In the genomic region with DNA sequence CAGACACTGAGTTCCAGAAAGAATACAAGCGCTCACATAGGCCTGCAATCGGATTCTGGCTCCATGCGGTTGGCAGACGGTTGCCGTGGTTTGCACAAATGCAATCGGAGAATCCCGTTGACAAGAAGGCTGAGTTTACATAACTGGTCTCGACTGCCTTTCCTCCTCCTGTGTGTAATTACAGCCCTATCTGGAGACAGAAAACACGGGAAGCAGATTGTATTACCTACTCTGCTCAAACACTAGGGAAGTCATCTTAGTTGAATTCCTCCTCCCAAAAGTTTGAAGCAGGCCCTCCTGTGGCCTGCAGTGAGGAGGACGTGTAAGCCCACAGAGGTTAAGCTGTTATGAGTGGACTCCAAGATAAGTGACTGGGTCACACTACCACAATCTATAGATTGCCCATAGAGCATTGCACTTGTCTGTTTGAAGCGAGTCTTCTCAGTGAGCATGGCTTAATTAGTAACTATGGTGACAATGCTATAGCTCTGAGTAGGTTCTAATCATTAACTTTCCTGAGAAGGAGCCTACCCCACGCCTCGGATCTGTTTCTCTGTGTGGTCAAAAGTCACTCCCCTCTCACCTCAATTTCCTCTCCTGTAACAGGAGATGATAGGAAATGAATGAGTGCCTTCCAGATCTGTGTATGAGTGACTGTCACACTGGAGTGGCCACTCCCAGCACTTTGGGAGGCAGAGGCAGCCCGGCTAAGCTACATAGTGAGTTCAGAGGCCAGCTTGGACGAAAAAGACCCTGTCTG, we compare ENCODE assay signal across 11 mouse cellular contexts. TPM values are rescaled to one million over a fixed set of nuclear protein-coding genes. Genes with fewer than 3 reads are reported as not detected.
DNase-seq lines count a peak whose midpoint lies in the region; ATAC-seq and TF ChIP-seq lines count a peak whose summit lies in the region.
"Had no signal": no experiment of that assay in that cellular context is flagged by ENCODE, and none has a peak within 500 bp of the region (broad histone marks: within the 10 kb centered on the region; RNA-seq: fewer than 3 reads in every experiment).

No protein-coding gene starts in this region.

- no peaks in the 10 kb centered on the region for H3K27me3 ChIP-seq in lung, embryonic 16.5 days (ENCODE audit: control insufficient read depth, insufficient read depth, low read depth, low read length)
- no peaks in the 10 kb centered on the region for H3K27me3 ChIP-seq in intestine, embryonic 16.5 days (replicated peaks; ENCODE audit: control insufficient read depth, insufficient read depth, low read length)
- H3K27me3 ChIP-seq in stomach, postnatal 0 days (ENCODE audit: control insufficient read depth, insufficient read depth, low read length): no peaks in the 10 kb centered on the region
- H3K27me3 ChIP-seq: neural tube, embryonic 13.5 days had no signal

- H3K4me1 ChIP-seq in lung, embryonic 16.5 days (replicated peaks; ENCODE audit: control insufficient read depth, insufficient read depth, low read length): peaks cover 2% of the 10 kb centered on the region; the same call in 1 of the 2 replicates
- H3K4me1 ChIP-seq in intestine, embryonic 16.5 days (ENCODE audit: control insufficient read depth, insufficient read depth, low read length): peaks cover 15% of the 10 kb centered on the region; the same call in 1 of the 2 replicates
- H3K4me1 ChIP-seq in stomach, postnatal 0 days (replicated peaks; ENCODE audit: control insufficient read depth, insufficient read depth): no peaks in the 10 kb centered on the region

- H3K4me3 ChIP-seq in lung, embryonic 16.5 days (ENCODE audit: low read length): no peak overlapping the region
- H3K4me3 ChIP-seq in intestine, embryonic 16.5 days (ENCODE audit: low read length): no peak overlapping the region
- no peak overlapping the region for H3K4me3 ChIP-seq in stomach, postnatal 0 days (ENCODE audit: low read depth, low read length)
- H3K4me3 ChIP-seq: neural tube, embryonic 13.5 days had no signal

- no peak overlapping the region for H3K9ac ChIP-seq in lung, embryonic 16.5 days (ENCODE audit: low read length)
- H3K9ac ChIP-seq in intestine, embryonic 16.5 days (ENCODE audit: low read depth, low read length): no peak overlapping the region
- no peak overlapping the region for H3K9ac ChIP-seq in stomach, postnatal 0 days (ENCODE audit: low read length)
- H3K9ac ChIP-seq: neural tube, embryonic 13.5 days had no signal

- TF ChIP-seq EP300 in stomach, postnatal 0 days (optimal IDR thresholded peaks at IDR 0.05): no peak

- no peak for ATAC-seq in lung, embryonic 16.5 days (ENCODE audit: low read depth)
- peak; percentile 96 for ATAC-seq in intestine, embryonic 16.5 days
- peak; percentile 78 for ATAC-seq in stomach, postnatal 0 days (ENCODE audit: low FRiP score, low TSS enrichment)
- no peak for ATAC-seq in CD4-positive, CD25-positive, alpha-beta regulatory T cell, adult 4 months
- ATAC-seq: lung, postnatal 0 days had no signal

- 43% methylated on average over 15 of the region's 15 CpGs for WGBS in lung, embryonic 16.5 days
- WGBS in intestine, embryonic 16.5 days: 43% methylated on average over 15 of the region's 15 CpGs
- WGBS in stomach, postnatal 0 days: 50% methylated on average over 15 of the region's 15 CpGs

- no peak for DNase-seq in lung, postnatal 25 days (ENCODE audit: low spot score)
- peak; percentile 16 for DNase-seq in liver
- DNase-seq in stomach, postnatal 0 days (ENCODE audit: low spot score): peak; percentile 29
- DNase-seq in thymus, postnatal 0 days (ENCODE audit: low spot score): no peak
- no peak for DNase-seq in right cerebral cortex, adult 2 months (ENCODE audit: low spot score in 2 of 2)
- DNase-seq: cerebellum, postnatal 14 days had no signal

- peak overlapping the region; percentile 20; the same call in 1 of the 2 replicates for H3K27ac ChIP-seq in lung, embryonic 16.5 days (ENCODE audit: low read length)
- H3K27ac ChIP-seq in intestine, embryonic 16.5 days (ENCODE audit: low read length): peak overlapping the region; percentile 69
- H3K27ac ChIP-seq in stomach, postnatal 0 days (replicated peaks): no peak overlapping the region

- H3K9me3 ChIP-seq in lung, embryonic 16.5 days (ENCODE audit: control insufficient read depth, low read length): no peaks in the 10 kb centered on the region
- H3K9me3 ChIP-seq in intestine, embryonic 16.5 days (ENCODE audit: control insufficient read depth, low read length): no peaks in the 10 kb centered on the region
- no peaks in the 10 kb centered on the region for H3K9me3 ChIP-seq in stomach, postnatal 0 days (ENCODE audit: control insufficient read depth, low read length)
- H3K9me3 ChIP-seq: neural tube, embryonic 13.5 days had no signal

- no peak overlapping the region for H3K4me2 ChIP-seq in lung, embryonic 16.5 days (ENCODE audit: low read depth, low read length)
- H3K4me2 ChIP-seq in intestine, embryonic 16.5 days (ENCODE audit: low read depth, low read length): 0 out of 2 replicates have a peak overlapping the region, but pooled peaks have one; percentile 21
- no peak overlapping the region for H3K4me2 ChIP-seq in stomach, postnatal 0 days (replicated peaks; ENCODE audit: low read depth)
- H3K4me2 ChIP-seq: neural tube, embryonic 13.5 days had no signal

- no peaks in the 10 kb centered on the region for H3K36me3 ChIP-seq in lung, embryonic 16.5 days (ENCODE audit: control insufficient read depth, insufficient read depth, low read length)
- H3K36me3 ChIP-seq in intestine, embryonic 16.5 days (ENCODE audit: control insufficient read depth, insufficient read depth, low read length): no peaks in the 10 kb centered on the region
- no peaks in the 10 kb centered on the region for H3K36me3 ChIP-seq in stomach, postnatal 0 days (ENCODE audit: control insufficient read depth, insufficient read depth, low read length)
- H3K36me3 ChIP-seq: neural tube, embryonic 13.5 days had no signal

- TF ChIP-seq CTCF in stomach, postnatal 0 days (IDR thresholded peaks at IDR 0.05; ENCODE audit: low read depth): no peak

RNA-seq across cellular contexts. Expression of a gene that starts 37.5 kb away (rescaled TPM):
- 1.7 and 2.3 TPM in 2 replicates for polyA plus RNA-seq in lung, embryonic 16.5 days (2015; fragmentation: Nextera tagmentation; extraction: Ambion mirVana)
- 2.1 and 2.2 TPM in 2 replicates for polyA plus RNA-seq in intestine, embryonic 16.5 days (2015; fragmentation: Nextera tagmentation; extraction: Ambion mirVana)
- 0.61 and 0.97 TPM in 2 replicates for polyA plus RNA-seq in stomach, postnatal 0 days (2015; fragmentation: Nextera tagmentation; extraction: Ambion mirVana)
- polyA plus RNA-seq in thymus, postnatal 0 days (2015; fragmentation: Nextera tagmentation; extraction: Ambion mirVana): 0.90 and 1.2 TPM in 2 replicates
- polyA plus RNA-seq in CD4-positive, CD25-positive, alpha-beta regulatory T cell, adult 4 months (2017; shearing (Covaris generic)): under 1 TPM; 0.48 to 0.91 TPM

Comparison
In these comparisons a context has a peak if more than half of its experiments do, and no peak if none do; other contexts are left out.
1. ATAC-seq: peak in intestine, embryonic 16.5 days (single experiment) and stomach, postnatal 0 days (single experiment); none in lung, embryonic 16.5 days (single experiment) and CD4-positive, CD25-positive, alpha-beta regulatory T cell, adult 4 months (single experiment).
2. DNase-seq: peak in liver (single experiment) and stomach, postnatal 0 days (single experiment); none in lung, postnatal 25 days (single experiment), thymus, postnatal 0 days (single experiment) and right cerebral cortex, adult 2 months (0 of 2).